Mouse (Mus musculus) kidney, adult 11 months (tissue): ENCODE results near the gene Ano4.
A peak's percentile ranks its signal among the peaks of the same experiment; 100 is the strongest.

Experiments
- DNase-seq: peaks from one replicate; pipeline ENCODE4 v3.0.0; 2022

The Ano4 gene

DNA sequence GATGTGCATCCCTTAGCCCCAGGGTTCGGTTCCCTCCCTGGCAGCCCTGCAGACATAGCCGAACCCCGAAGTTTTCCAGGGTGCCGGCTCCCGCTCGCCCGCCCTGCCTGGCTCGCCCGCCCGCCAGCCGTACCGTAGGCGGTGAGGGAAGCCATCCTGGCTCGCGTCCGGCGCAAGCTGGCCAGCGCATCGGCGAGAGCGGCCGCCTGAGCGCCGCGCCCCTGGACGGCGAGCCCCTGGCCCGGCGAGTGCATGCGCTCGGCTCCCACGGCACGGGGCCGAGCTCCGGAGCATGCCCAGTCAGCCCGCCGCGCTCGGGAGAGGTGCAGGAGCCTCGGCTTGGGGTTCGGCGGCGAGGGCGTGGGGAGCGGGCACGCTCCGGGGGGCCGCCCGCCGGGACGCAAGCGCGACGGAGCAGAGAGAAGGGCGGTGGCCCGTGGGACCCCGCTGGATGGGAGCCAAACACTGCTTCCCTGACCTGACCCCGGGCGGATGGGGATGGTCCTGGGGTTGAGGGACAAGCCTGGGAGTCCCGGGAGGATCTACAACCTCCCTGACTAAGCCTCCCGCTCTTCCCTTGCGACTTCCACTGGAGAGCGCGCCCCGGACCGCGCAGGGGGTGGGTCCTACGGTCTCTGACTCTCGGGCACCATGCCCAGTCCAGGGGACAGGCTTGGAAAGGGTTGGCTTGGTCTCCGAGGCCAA, at the start of gene Ano4:
Gene Ano4, minus strand, starts transcription at position 272 of the 705 bp plus-strand sequence.
- DNase-seq: peak; percentile 64

DNA sequence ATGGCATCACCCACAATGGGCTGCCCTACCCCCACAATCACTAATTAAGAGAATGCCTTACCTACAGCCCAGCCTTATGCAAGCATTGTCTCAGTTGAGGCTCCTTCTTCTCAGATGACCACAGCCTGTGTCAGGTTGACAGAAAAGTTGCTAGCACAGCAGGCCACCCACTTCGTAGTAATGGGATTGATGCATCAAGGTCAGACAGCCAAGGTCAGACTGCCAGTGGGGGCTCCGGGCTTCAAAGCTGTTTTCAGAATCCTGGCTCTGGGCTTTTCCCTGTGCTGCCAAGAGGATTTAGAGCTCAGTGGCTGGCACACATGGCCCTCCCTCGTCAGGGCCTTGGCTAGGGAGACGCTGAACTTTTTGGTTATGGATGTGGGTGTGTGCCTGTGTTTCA, 48.1 kb upstream of the Ano4 start:
- DNase-seq: no peak

DNA sequence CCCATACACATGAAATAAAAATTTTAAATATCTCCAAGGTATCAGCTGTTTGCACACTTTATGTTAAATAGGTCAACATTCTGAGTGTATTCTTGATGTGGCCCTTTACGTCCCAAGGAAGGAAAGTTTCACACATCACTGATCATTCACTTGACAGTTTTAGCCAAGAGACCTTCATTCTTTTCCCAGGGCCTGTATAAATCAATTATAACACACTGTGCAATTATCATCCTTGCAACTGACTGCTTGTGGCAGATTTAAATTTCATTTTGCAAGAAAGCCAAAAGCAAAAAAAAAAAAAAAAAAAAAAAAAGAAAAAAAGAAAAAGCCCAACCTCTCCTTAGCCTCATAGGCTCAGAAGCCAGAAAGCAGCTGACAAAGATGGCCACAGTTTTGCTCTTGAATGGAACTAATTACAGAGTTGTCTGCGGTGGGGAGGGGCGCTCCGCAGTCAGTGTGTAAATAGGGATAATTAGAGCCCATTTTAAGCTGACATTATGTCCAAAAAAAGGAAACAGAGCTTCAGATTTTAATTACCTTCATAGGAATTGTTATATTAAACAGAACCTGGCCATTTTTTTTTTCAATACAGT, 47.1 kb upstream of the Ano4 start:
- DNase-seq: no peak

DNA sequence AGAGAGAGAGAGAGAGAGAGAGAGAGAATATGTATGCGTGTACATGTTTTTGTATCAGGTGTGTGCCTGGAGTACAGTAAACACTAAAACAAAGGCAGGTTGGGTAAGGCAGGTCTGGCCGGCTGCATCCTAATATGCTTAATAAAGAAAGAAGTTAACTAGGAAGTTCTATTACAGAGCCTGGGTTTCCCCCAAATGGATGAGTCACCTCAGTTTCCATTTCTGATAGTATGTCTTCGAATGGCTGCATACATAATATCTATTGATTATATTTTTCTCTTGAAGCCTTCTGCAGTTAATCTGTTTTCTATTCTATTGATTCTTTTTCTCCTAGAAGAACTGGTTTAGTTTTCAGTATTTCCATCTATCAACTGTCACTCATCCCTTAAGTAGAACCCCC, 41.9 kb upstream of the Ano4 start:
- DNase-seq: no peak

DNA sequence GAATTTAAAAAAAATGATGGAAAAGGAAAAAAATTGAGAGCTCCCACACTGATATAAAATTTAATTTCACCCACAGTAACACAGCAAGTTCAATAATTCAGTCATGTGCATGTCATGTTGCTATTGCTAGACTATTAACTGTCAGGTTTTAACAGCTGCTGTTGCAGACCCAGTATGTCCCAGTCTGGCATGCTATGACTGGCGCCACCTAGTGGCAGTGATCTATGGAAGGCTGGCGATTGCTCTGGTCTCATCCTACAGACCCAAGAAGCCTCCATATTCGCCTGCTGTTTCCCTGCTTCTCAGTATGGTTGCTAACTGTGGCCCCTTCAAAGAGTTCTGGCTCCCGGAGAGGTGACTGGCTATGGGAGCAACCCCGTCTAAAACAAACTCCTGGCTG, 38.9 kb upstream of the Ano4 start:
- DNase-seq: peak; percentile 61

DNA sequence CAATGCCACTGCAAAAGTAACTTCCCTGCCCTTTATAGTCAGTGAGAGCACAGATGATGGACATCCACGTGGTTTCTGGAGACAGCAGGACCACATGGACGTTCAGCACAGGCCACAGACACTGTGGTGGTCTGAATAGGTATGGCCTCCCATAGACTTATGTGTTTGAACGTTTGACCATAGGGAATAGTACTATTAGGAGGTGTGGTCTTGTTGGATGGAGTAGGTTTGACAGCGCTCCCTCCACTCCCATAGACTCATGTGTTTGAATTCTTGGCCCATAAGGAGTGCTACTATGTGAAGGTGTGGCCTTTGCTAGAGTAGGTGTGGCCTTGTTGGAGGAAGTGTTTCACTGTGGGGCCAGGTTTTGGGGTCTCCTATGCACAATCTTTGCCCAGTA, 33.2 kb upstream of the Ano4 start:
- no peak for DNase-seq

DNA sequence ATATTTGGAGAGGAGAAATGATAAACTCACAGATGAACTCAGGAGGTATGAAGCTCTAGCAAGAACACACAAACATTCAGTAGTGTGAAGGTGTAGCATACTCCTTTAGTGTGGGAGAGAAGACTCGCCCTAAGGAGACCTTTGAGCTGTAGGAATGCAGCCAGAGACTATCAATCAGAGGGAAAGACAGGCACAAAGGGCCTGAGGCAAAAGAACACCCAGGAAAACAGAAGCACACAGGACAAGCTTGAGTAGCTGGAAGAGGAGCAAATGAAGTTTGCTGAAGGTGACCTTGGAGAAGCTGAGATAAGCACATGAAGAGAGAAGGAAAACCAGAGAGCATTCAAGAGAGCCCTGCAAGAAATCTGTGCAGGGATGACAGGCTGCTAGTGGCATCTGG, 25.5 kb upstream of the Ano4 start:
- peak; percentile 24 for DNase-seq

DNA sequence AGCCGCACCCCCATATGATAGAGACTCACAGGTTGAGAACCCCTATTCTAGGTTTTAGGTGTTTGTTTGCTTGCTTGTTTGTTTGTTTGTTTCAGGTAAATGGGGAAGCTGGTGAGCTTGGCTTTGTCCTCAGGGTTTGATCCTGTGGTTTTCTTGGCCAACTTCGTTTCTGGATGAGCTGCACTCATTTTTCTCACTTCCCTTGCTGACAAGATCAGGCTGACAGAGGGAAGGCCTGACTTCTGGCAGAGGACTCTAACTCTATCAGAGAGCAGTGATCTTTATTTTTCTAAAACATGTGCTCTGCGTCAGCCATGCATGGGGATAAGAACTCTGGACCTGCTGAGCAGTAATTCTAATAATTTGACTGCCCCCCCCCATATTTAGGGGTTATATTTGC, 14.4 kb upstream of the Ano4 start:
- no peak for DNase-seq

DNA sequence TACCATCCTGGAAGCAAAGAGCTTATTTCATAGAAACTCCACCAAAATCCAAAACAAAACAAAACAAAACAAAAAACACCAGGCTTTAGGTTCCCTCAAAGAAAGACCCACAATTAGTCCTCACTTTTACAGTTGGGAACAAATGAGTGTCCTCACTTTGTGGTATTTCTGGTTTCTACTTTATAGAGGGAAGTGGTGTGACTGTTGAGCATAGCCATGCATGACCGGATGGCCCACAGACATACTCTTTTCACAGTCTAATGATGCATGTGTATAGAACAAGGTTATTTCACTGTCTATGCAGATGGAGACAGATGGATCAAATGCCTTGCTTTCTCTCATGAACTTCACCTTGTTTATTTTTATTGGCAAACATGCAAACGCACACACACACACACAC, 10.1 kb upstream of the Ano4 start:
- DNase-seq: no peak

DNA sequence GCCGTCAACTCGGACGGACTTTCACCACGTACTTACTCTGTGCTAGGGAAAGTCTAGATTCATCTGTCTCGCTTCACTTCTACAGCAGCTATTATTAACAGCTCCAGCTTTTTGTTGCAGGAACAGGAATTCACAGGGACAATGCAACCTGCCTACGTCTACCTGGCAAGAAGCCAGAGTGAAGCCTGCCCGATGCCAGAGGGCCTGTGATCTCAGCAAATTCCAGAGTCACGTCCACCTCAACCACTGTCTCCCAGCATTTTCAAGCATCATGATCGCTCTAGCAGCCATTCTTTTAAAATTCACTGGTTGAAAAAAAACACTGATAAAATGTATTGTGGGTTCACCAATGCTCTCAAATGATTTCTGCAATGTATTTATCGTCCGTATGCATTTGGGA, 6.9 kb upstream of the Ano4 start:
- DNase-seq: no peak

DNA sequence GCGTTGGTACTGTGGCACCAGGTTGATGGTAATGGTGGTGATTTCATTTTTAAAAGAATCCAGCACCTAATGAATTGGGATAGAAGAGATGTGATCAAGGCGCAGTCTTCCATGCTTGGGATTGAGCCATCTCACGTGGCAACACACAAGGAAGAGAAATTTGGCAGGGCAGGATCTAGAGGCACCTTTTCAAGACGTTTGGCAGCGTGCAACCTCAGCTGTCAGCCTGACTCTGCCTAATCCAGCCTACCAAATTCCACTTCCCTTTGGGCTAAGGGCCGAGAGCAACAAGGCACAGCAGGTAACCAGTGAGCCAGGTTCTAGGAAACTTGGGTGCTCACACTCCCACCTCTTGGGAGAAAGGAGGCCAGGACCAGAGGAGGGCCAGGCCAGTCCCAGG, 1.0 kb upstream of the Ano4 start:
- DNase-seq: no peak

DNA sequence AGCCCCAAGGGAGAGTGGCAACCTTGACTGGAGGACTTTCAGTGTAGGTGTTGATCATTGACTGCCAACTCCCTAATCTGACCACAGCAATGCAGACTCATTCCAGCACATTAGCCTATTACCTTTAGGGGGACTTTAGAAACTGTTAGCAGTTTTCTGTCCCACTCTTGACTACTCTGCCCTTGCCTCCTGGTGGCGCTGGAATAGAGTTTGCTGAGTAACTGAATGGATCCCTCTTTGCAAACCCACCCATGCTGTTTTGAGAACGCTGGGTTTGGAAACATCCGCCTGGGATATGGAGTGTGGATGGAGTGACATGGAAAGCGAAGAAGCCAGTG, 603 bp upstream of the Ano4 start:
- no peak for DNase-seq

DNA sequence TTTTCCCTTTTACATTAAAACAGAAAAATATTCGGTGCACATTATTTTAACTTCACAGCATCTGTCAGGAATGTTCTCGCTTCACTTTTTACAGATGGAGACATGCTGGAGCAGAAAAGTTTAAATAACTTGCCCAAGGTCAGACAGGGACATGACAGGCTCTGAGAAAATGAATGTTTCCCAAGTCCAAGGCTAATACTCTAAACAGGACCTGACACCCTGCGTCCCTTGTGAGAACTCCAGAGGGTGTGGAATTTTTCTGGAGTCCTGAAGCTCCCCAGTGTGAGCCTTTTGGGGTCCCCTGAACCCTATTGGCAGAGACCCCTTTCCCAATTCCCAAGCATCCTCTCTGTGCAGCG, 451 bp downstream of the Ano4 start:
- DNase-seq: no peak

DNA sequence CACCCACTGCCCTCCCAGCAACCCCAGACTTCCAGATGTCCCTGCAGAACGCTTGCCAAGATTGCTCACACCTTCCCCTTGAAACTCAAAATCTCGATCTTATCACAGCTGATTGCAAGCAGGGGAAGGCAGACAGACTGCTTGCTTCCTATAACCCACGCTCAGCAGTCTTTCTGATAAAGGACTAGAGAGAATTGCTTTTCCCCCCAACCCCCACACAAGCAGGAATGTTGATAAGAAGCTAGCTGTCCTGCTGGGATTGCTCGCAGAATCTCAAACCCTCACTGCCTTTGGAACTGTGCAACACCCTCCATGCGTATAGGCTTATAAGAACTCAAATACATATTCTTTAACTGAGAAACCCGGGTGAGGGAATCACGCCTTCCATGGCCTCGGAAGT, 846 bp downstream of the Ano4 start:
- DNase-seq: no peak

DNA sequence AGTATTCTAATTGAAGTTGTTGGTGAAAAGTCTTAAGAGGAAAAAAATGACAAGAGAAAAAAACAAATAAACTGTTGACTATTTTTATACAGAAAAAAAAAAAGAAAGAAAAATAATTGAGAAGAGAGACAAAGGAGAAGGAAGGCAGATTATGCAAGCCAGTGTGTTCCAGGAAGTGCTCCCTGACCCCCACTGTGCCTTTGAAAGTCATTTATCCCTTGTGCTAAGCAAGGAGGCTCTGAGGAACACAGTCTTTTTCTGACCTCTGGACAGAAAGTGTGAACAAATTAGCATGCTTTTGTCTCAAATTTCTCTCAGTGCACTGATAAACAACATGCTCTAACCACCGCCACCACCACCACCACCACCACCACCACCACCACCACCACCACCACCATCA, 14.3 kb downstream of the Ano4 start:
- DNase-seq: no peak

DNA sequence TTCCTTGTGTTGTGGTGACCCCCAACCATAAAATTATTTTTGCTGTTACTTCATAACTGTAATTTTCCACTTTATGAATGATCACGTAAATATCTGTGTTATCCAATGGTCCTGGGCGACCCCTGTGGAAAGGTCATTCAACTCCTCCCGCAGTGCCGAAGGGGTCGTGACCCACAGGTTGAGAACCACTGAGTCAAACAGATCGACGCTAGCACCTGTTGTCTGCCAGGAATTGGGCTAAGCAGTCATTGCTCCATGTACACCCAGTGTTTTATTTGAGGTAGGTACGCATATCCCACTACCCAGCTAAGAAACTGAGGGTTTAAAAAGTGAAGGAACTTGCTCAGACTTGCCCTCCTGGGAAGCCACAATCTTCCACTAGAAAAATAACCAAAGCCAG, 14.8 kb downstream of the Ano4 start:
- DNase-seq: no peak

DNA sequence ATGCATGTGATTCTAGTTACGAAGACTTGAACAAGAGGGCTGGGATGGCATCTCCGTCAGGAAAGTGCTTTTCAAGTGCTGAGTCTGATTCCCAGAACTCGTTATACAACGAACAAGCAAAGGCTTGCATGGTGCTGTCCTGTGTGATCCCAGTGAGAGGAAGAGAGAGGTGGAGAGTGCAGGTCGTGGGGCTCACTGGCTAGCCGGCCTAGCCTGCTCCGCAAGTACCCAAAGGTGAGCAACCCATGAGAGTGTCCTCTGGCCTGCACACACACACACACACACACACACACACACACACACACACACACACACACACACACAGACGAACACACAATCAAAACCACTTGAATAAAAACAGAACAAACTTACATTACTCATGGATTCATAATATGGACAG, 15.7 kb downstream of the Ano4 start:
- no peak for DNase-seq

DNA sequence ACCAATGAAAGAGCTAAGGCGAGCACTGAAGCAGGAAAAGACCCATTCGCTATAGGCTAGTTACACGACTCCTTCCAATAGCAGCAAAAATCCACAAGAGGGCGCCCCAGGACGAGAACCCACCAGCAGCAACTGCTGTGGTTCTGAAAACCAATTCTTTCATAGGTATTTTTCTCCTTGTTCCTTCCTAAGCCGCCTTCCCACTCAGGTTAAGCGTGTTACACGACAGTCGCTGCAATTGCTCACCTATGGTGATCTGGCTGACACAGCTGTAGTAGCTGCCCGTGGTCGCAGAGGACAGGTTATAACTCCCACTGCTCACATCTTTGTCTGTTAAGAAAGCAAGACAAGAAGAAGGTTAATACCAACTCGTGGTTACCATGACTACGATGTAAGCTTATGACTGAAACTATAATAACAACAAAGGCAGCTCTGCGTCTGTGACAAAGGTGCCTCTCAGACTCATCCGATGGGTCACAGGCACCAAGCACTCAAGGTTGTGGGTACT, 17.5 kb downstream of the Ano4 start:
- peak; percentile 43 for DNase-seq

DNA sequence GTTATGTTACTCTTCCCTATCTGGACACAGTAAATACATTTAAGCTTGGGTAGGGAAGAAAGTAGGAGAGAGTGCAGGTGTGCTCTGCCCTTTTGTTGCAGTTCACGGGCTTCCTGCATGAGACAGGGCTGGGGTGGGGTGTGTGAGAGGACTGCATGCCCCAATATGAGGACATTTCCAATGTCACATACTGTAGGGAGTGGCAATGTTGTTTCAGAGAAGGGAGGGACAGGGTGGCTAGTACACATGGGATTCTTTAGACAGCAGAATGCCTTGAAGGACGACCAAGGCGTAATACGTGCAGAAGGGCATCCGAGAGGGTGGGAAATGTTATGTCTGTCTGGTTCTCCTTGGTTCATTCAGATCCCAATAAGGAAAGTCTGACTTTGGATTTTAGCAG, 18.2 kb downstream of the Ano4 start:
- DNase-seq: no peak

DNA sequence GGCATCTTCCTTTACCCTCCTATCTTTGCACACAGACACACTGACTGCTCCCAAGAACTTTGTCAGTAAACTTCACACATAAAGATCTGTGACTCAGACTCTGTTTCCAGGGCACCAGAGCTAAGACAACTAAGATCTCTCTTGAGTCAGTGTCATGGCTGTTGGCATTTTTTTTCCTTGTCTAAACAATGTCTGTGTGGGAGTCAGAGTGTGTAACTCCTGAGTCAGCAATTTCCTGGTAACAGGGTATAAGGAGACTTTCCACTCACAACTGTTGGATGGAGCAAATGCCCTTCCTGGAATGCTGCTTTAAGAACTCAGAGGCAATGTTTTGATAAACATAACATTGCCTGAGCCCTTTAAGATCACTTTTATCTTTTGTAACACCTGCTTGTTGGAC, 37.0 kb downstream of the Ano4 start:
- DNase-seq: no peak

DNA sequence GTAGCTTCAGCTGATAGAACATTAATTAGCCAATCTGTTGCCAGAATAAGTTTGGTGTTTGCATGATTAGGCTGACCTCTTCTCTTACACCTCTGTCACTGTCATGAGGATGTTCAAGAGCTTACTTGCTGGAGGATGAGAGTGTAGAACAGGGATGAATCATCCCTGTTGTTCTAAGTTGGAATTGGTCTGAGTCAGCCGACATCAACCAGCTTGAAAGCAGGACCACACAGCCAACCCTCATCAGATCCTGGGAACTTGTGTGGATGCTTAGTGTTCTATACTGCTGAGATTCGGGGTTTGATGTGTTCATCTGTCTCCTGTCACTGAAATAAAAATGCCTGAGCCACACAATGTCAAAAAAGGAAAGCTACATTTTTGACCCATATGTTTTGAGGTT, 44.2 kb downstream of the Ano4 start:
- no peak for DNase-seq

DNA sequence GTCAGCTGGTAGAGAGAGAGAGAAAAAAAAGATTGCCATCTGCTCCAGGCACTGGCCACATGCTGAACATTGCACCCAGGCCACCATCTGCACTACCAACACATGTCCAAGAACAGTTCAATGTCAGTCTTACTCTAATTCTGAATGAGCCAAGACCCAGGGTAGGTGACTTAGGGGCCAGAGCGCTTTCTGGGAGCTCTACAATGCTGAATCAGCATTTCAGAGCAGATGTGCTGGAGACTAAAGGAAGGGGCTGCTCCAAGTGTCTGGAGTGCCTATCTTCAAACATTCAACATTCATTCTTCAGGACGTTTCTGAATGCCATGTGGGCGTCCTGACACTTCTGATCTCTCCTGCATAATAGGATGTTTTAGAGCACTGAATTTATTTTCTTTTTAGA, 51.8 kb downstream of the Ano4 start:
- DNase-seq: no peak

DNA sequence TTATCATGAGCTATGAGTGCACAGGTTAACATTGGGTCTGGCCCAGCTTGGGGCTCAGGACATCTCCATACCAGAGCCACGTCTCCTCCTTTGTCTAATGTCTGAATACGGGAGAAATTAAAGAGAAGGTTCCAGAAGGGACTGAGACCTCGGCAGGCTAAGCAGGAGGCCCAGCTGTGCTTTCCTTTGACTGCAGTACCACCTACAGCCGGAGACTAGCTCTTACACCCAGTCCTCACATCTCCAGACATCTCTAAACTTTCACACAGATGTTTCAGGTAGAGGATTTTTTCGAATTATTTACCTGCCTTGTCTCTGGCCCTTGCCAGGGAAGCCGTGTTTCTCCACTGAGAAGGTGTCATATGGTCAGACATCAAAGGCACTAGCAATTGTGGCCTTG, 53.9 kb downstream of the Ano4 start:
- DNase-seq: no peak

DNA sequence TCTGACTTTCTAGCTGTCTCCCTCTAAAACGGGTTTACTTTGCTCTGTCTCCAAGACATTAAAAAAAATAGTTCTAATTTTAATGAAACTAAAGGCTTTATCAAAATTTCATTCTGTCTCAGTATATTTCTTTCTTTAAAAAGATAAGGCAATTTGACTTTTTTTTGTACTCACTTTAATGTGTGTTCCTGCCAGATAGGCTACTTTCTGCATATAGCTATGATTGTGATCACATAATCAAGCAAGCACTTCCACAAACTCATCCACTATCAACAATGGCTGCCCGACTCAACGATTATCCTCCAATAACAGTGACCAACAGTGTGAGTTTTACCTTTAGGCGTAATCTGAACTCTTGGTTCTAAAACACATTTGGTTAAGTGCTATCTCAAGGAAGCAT, 55.3 kb downstream of the Ano4 start:
- DNase-seq: no peak

DNA sequence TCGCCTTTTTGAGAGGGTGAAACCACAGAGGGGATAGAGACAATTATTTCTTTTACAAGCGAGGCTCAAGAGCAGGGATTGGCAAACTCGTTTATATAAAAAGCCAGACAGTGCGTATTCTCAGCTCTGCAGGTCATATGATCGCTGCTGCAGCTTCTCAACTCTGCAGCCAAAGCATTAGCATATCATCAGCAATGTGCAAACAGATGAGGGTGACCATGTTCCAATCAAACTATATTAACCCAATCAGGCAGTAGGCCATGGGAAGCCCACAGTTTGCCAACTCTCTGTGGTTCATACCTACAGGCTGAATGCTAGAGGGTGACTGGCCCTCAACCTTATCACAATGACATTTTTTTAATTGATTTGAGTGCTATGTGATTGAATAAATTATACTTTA, 64.2 kb downstream of the Ano4 start:
- DNase-seq: no peak
